Mouse (Mus musculus): ENCODE results near the gene Rtp4. TPM values are rescaled to one million over a fixed set of nuclear protein-coding genes. Genes with fewer than 3 reads are reported as not detected.
A peak's percentile ranks its signal among the peaks of the same experiment; 100 is the strongest.

The Rtp4 gene
- polyA plus RNA-seq, 1 experiment from 2014 or later, result 2.9 TPM

GRCm38 (mm10) chr16:23517230-23517629, 2.9 kb upstream of the Rtp4 start:
- Histone ChIP-seq H3K4me1 (peaks cover 41% of the 10 kb centered on the region), H3K36me3 (peaks cover 14% of the 10 kb centered on the region), H3K4me2 (replicated peaks) (no peak overlapping the region), H3K27ac (replicated peaks) (no peak overlapping the region), H3K9me3 (no peaks in the 10 kb centered on the region), H3K27me3 (no peaks in the 10 kb centered on the region), H3K9ac (replicated peaks) (no peak overlapping the region), H3K4me3 (no peak overlapping the region)
- ATAC-seq (ENCODE audit: low FRiP score, low read depth), result no peak
- 91% methylated on average over 5 of the region's 5 CpGs for WGBS

- Histone ChIP-seq H3K4me2 (replicated peaks) (peak overlapping the region; percentile 77), H3K4me1 (peaks cover 48% of the 10 kb centered on the region)
These were observed 2.1 kb upstream of the Rtp4 start for GRCm38 (mm10) chr16:23517754-23518566.

GRCm38 (mm10) chr16:23518567-23519369, 1.3 kb upstream of the Rtp4 start:
- 85% methylated on average over 10 of the region's 10 CpGs for WGBS
- peak overlapping the region; percentile 55 for H3K4me3 ChIP-seq
- H3K4me1 ChIP-seq, result peaks cover 53% of the 10 kb centered on the region
- no peak for ATAC-seq (ENCODE audit: low FRiP score, low read depth)
- H3K36me3 ChIP-seq, result peaks cover 2% of the 10 kb centered on the region; the same call in 1 of the 2 replicates
- H3K9ac ChIP-seq (replicated peaks), result no peak overlapping the region
- no peaks in the 10 kb centered on the region for H3K27me3 ChIP-seq
- 0 out of 2 replicates have a peak overlapping the region, but pooled peaks have one; percentile 3 for H3K27ac ChIP-seq (replicated peaks)
- H3K9me3 ChIP-seq, result no peaks in the 10 kb centered on the region
- peak overlapping the region; percentile 77 for H3K4me2 ChIP-seq (replicated peaks)

More at GRCm38 (mm10) chr16:23517754-23518566, 2.1 kb upstream of the Rtp4 start:
- no peaks in the 10 kb centered on the region for H3K27me3 ChIP-seq
- no peak overlapping the region for H3K9ac ChIP-seq (replicated peaks)
- H3K9me3 ChIP-seq, result no peaks in the 10 kb centered on the region
- H3K36me3 ChIP-seq, result peaks cover 8% of the 10 kb centered on the region; the same call in 1 of the 2 replicates
- no peak overlapping the region for H3K4me3 ChIP-seq
- 78% methylated on average over 20 of the region's 20 CpGs for WGBS
- no peak overlapping the region for H3K27ac ChIP-seq (replicated peaks)
- no peak for ATAC-seq (ENCODE audit: low FRiP score, low read depth)

- Histone ChIP-seq H3K9ac (replicated peaks) (peak overlapping the region; percentile 78), H3K4me1 (peaks cover 53% of the 10 kb centered on the region), H3K9me3 (no peaks in the 10 kb centered on the region), H3K4me2 (replicated peaks) (peak overlapping the region; percentile 77), H3K27me3 (no peaks in the 10 kb centered on the region), H3K27ac (replicated peaks) (peak overlapping the region; percentile 92), H3K4me3 (peak overlapping the region; percentile 55), H3K36me3 (no peaks in the 10 kb centered on the region)
- 21% methylated on average over 1 of the region's 1 CpGs for WGBS
- ATAC-seq (ENCODE audit: low FRiP score, low read depth), result no peak
These were observed 320 bp upstream of the Rtp4 start for GRCm38 (mm10) chr16:23519771-23520170.

GRCm38 (mm10) chr16:23521092-23521491, 1.0 kb downstream of the Rtp4 start:
- peak overlapping the region; percentile 92 for H3K27ac ChIP-seq (replicated peaks)
- H3K4me2 ChIP-seq (replicated peaks), result peak overlapping the region; percentile 77
- H3K4me3 ChIP-seq, result peak overlapping the region; percentile 55; the same call in 1 of the 2 replicates
- no peaks in the 10 kb centered on the region for H3K27me3 ChIP-seq
- 12% methylated on average over 5 of the region's 5 CpGs for WGBS
- no peaks in the 10 kb centered on the region for H3K36me3 ChIP-seq
- peak overlapping the region; percentile 78 for H3K9ac ChIP-seq (replicated peaks)
- H3K4me1 ChIP-seq, result peaks cover 53% of the 10 kb centered on the region
- H3K9me3 ChIP-seq, result no peaks in the 10 kb centered on the region
- ATAC-seq (ENCODE audit: low FRiP score, low read depth), result 0 out of 2 replicates have a peak, but pooled peaks have one; percentile 31

- Histone ChIP-seq H3K27me3 (no peaks in the 10 kb centered on the region), H3K4me1 (peaks cover 53% of the 10 kb centered on the region), H3K9ac (replicated peaks) (no peak overlapping the region), H3K4me2 (replicated peaks) (no peak overlapping the region), H3K36me3 (no peaks in the 10 kb centered on the region), H3K4me3 (no peak overlapping the region), H3K27ac (replicated peaks) (no peak overlapping the region), H3K9me3 (no peaks in the 10 kb centered on the region)
- ATAC-seq (ENCODE audit: low FRiP score, low read depth), result no peak
- WGBS, result 86% methylated on average over 5 of the region's 5 CpGs
These were observed 2.0 kb downstream of the Rtp4 start for GRCm38 (mm10) chr16:23522081-23522480.

GRCm38 (mm10) chr16:23529186-23529585, 9.1 kb downstream of the Rtp4 start:
- WGBS, result 87% methylated on average over 4 of the region's 4 CpGs
- no peaks in the 10 kb centered on the region for H3K27me3 ChIP-seq
- H3K4me1 ChIP-seq, result no peaks in the 10 kb centered on the region
- H3K4me2 ChIP-seq (replicated peaks), result no peak overlapping the region
- no peak for ATAC-seq (ENCODE audit: low FRiP score, low read depth)
- H3K27ac ChIP-seq (replicated peaks), result no peak overlapping the region
- H3K9me3 ChIP-seq, result no peaks in the 10 kb centered on the region
- H3K4me3 ChIP-seq, result no peak overlapping the region
- H3K9ac ChIP-seq (replicated peaks), result no peak overlapping the region
- H3K36me3 ChIP-seq, result no peaks in the 10 kb centered on the region

- WGBS, result 77% methylated on average over 3 of the region's 3 CpGs
- Histone ChIP-seq H3K9ac (replicated peaks) (no peak overlapping the region), H3K4me2 (replicated peaks) (no peak overlapping the region), H3K9me3 (no peaks in the 10 kb centered on the region), H3K27ac (replicated peaks) (no peak overlapping the region), H3K27me3 (no peaks in the 10 kb centered on the region), H3K4me3 (no peak overlapping the region), H3K4me1 (no peaks in the 10 kb centered on the region), H3K36me3 (no peaks in the 10 kb centered on the region)
- no peak for ATAC-seq (ENCODE audit: low FRiP score, low read depth)
These were observed 13.6 kb downstream of the Rtp4 start for GRCm38 (mm10) chr16:23533707-23534106.

- no peak overlapping the region for H3K27ac ChIP-seq (replicated peaks)
- H3K4me3 ChIP-seq, result no peak overlapping the region
- no peaks in the 10 kb centered on the region for H3K9me3 ChIP-seq
- no peak for ATAC-seq (ENCODE audit: low FRiP score, low read depth)
- H3K4me2 ChIP-seq (replicated peaks), result no peak overlapping the region
- no peaks in the 10 kb centered on the region for H3K4me1 ChIP-seq
- H3K36me3 ChIP-seq, result no peaks in the 10 kb centered on the region
- H3K9ac ChIP-seq (replicated peaks), result no peak overlapping the region
- 57% methylated on average over 4 of the region's 4 CpGs for WGBS
- H3K27me3 ChIP-seq, result no peaks in the 10 kb centered on the region
These were observed 21.0 kb downstream of the Rtp4 start for GRCm38 (mm10) chr16:23541046-23541445.

GRCm38 (mm10) chr16:23542866-23543265, 22.8 kb downstream of the Rtp4 start:
- no peak for ATAC-seq (ENCODE audit: low FRiP score, low read depth)
- no peaks in the 10 kb centered on the region for H3K4me1 ChIP-seq
- no peak overlapping the region for H3K9ac ChIP-seq (replicated peaks)
- H3K27me3 ChIP-seq, result no peaks in the 10 kb centered on the region
- no peak overlapping the region for H3K4me3 ChIP-seq
- WGBS, result 81% methylated on average over 4 of the region's 4 CpGs
- no peaks in the 10 kb centered on the region for H3K36me3 ChIP-seq
- no peak overlapping the region for H3K27ac ChIP-seq (replicated peaks)
- no peaks in the 10 kb centered on the region for H3K9me3 ChIP-seq
- no peak overlapping the region for H3K4me2 ChIP-seq (replicated peaks)

- Histone ChIP-seq H3K9ac (replicated peaks) (no peak overlapping the region), H3K4me3 (no peak overlapping the region), H3K27ac (replicated peaks) (no peak overlapping the region), H3K4me1 (no peaks in the 10 kb centered on the region), H3K27me3 (no peaks in the 10 kb centered on the region), H3K4me2 (replicated peaks) (no peak overlapping the region), H3K9me3 (no peaks in the 10 kb centered on the region), H3K36me3 (no peaks in the 10 kb centered on the region)
- WGBS, result 66% methylated on average over 7 of the region's 7 CpGs
- ATAC-seq (ENCODE audit: low FRiP score, low read depth), result no peak
These were observed 24.3 kb downstream of the Rtp4 start for GRCm38 (mm10) chr16:23544361-23544760.

GRCm38 (mm10) chr16:23547783-23548182, 27.7 kb downstream of the Rtp4 start:
- no peaks in the 10 kb centered on the region for H3K9me3 ChIP-seq
- WGBS, result 92% methylated on average over 4 of the region's 4 CpGs

More at GRCm38 (mm10) chr16:23547783-23548182, 27.7 kb downstream of the Rtp4 start:
- Histone ChIP-seq H3K36me3 (no peaks in the 10 kb centered on the region), H3K9ac (replicated peaks) (no peak overlapping the region), H3K27ac (replicated peaks) (no peak overlapping the region), H3K4me2 (replicated peaks) (no peak overlapping the region), H3K4me1 (no peaks in the 10 kb centered on the region), H3K27me3 (no peaks in the 10 kb centered on the region), H3K4me3 (no peak overlapping the region)
- ATAC-seq (ENCODE audit: low FRiP score, low read depth), result no peak

Measured in midbrain, embryonic 12.5 days (tissue).